Mouse (Mus musculus) limb, embryonic 15.5 days (tissue): ENCODE measurements around the gene Cenpf. TPM values are rescaled to one million over a fixed set of nuclear protein-coding genes. Genes with fewer than 3 reads are reported as not detected.

Experiments
- ATAC-seq: fragments of 200-750 bp; cut with Nextera tagmentation; 2 replicates; pipeline ENCODE4 v1.8.0; 2017; ENCODE audit warnings: low read depth, moderate TSS enrichment; ENCODE audit not compliant: insufficient number of reproducible peaks, low FRiP score, low TSS enrichment
- H3K27ac ChIP-seq: fragments of 300-500 bp; sonication (generic); 2 replicates; pipeline ENCODE4 v1.5.1; 2015; ENCODE audit warnings: moderate library complexity, mild to moderate bottlenecking, inconsistent platforms
- H3K27me3 ChIP-seq: fragments of 300-500 bp; sonication (generic); 2 replicates; pipeline ENCODE4 v1.6.1; 2015; ENCODE audit warnings: inconsistent platforms
- H3K36me3 ChIP-seq: fragments of 300-500 bp; sonication (generic); 2 replicates; pipeline ENCODE4 v1.6.1; 2015; ENCODE audit warnings: inconsistent platforms
- H3K4me1 ChIP-seq: fragments of 300-500 bp; sonication (generic); 2 replicates; pipeline ENCODE4 v1.6.1; 2015; ENCODE audit warnings: inconsistent platforms
- H3K4me2 ChIP-seq: fragments of 300-500 bp; sonication (generic); 2 replicates; pipeline ENCODE4 v1.6.1; 2015; ENCODE audit warnings: mild to moderate bottlenecking, inconsistent platforms
- H3K4me3 ChIP-seq: fragments of 300-500 bp; sonication (generic); 2 replicates; pipeline ENCODE4 v1.5.1; 2015; ENCODE audit warnings: mild to moderate bottlenecking, inconsistent platforms
- H3K9ac ChIP-seq: fragments of 300-500 bp; sonication (generic); 2 replicates; pipeline ENCODE4 v1.6.1; 2015; ENCODE audit warnings: inconsistent platforms
- H3K9me3 ChIP-seq: fragments of 300-500 bp; sonication (generic); 2 replicates; pipeline ENCODE4 v1.6.1; 2016; ENCODE audit warnings: inconsistent platforms
- WGBS: fragments of 180-500 bp; shearing (Covaris S2); methylation state at CpG from one replicate; pipeline ENCODE4 v1.1.7; 2015; 5-methylcytosine and 5-hydroxymethylcytosine counted together
- polyA plus RNA-seq: library from polyadenylated mRNA; unstranded; fragments of >200 nt; fragmentation: Nextera tagmentation; extraction: Ambion mirVana; gene quantifications from 2 replicates; pipeline ENCODE4 v1.2.1, GENCODE M21; 2015

Cenpf gene
- polyA plus RNA-seq, 1 experiment from 2014 or later = 65.8 TPM

GRCm38 (mm10) chr1:189618970-189619740 lies 68.7 kb downstream of the Cenpf start:
- ATAC-seq = no peak
- no peak overlapping the region for H3K4me3 ChIP-seq
- no peaks in the 10 kb centered on the region for H3K27me3 ChIP-seq
- 30% methylated on average over 13 of the region's 13 CpGs for WGBS
- H3K27ac ChIP-seq = peak overlapping the region; percentile 43; the same call in 1 of the 2 replicates
- peaks cover 3% of the 10 kb centered on the region; the same call in 1 of the 2 replicates for H3K4me1 ChIP-seq
- H3K9ac ChIP-seq = no peak overlapping the region
- no peaks in the 10 kb centered on the region for H3K9me3 ChIP-seq
- H3K36me3 ChIP-seq = no peaks in the 10 kb centered on the region
- H3K4me2 ChIP-seq = no peak overlapping the region

DNA sequence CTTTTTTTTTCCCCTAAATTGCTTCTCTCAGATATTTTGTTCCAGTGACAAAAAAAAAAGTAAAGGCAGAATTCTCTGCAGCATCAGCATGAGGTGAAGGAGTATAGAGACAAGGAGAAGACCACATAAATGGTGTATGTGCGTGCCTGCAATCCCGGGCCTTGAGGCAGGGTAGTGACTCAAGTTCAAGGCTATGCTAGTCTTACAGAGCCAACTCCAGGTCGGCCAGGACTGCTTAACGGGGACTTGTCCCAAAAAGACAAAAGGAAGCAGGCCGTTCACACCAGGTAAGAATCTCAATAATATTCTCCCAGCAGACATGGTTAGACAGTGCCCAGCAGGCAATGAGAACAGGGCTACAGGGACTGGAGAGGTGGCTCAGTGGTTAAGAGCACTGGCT lies 70.5 kb downstream of the Cenpf start:
- Histone ChIP-seq H3K27me3 (no peaks in the 10 kb centered on the region), H3K9ac (no peak overlapping the region), H3K9me3 (no peaks in the 10 kb centered on the region), H3K36me3 (no peaks in the 10 kb centered on the region), H3K4me2 (no peak overlapping the region), H3K4me1 (peaks cover 3% of the 10 kb centered on the region; the same call in 1 of the 2 replicates), H3K4me3 (no peak overlapping the region), H3K27ac (no peak overlapping the region)
- no peak for ATAC-seq
- 83% methylated on average over 5 of the region's 5 CpGs for WGBS

GRCm38 (mm10) chr1:189615246-189615645 lies 72.6 kb downstream of the Cenpf start:
- H3K9me3 ChIP-seq = no peaks in the 10 kb centered on the region
- no peak overlapping the region for H3K27ac ChIP-seq
- H3K4me1 ChIP-seq = peaks cover 3% of the 10 kb centered on the region; the same call in 1 of the 2 replicates
- no peak overlapping the region for H3K9ac ChIP-seq
- no peak for ATAC-seq
- no peaks in the 10 kb centered on the region for H3K36me3 ChIP-seq
- no peak overlapping the region for H3K4me2 ChIP-seq
- H3K27me3 ChIP-seq = no peaks in the 10 kb centered on the region
- WGBS = 80% methylated on average over 7 of the region's 7 CpGs
- no peak overlapping the region for H3K4me3 ChIP-seq

GRCm38 (mm10) chr1:189613076-189613475 lies 74.8 kb downstream of the Cenpf start:
- WGBS = 32% methylated on average over 7 of the region's 7 CpGs
- H3K9me3 ChIP-seq = no peaks in the 10 kb centered on the region
- no peak overlapping the region for H3K27ac ChIP-seq
- H3K9ac ChIP-seq = no peak overlapping the region
- H3K4me3 ChIP-seq = no peak overlapping the region
- no peak for ATAC-seq
- no peaks in the 10 kb centered on the region for H3K27me3 ChIP-seq
- H3K36me3 ChIP-seq = no peaks in the 10 kb centered on the region
- H3K4me2 ChIP-seq = no peak overlapping the region
- H3K4me1 ChIP-seq = no peaks in the 10 kb centered on the region

DNA sequence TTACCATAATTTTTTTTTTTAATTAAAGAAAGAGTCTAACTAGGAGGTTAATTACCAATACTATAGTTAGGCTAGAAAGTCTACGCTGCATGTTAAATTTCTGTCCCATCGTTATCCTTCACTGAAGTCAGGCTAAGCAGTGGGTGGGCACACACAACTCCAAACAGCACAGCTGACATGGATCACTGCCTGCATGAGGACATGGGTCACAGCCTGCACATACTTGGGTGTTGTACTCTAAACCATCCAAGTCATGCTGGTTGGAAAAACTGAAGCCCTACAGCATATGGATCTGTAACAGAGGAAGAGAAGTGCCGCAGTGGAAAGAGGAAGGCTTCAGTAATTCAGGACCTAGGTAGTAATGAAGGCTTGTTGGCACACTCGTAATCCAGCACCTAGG lies 76.1 kb downstream of the Cenpf start:
- Histone ChIP-seq H3K27me3 (no peaks in the 10 kb centered on the region), H3K9me3 (no peaks in the 10 kb centered on the region), H3K4me2 (no peak overlapping the region), H3K4me3 (no peak overlapping the region), H3K27ac (no peak overlapping the region), H3K4me1 (no peaks in the 10 kb centered on the region), H3K36me3 (no peaks in the 10 kb centered on the region), H3K9ac (no peak overlapping the region)
- ATAC-seq = no peak
- WGBS = 72% methylated on average over 4 of the region's 4 CpGs

GRCm38 (mm10) chr1:189608640-189609039 lies 79.2 kb downstream of the Cenpf start:
- Histone ChIP-seq H3K27ac (no peak overlapping the region), H3K4me2 (no peak overlapping the region), H3K27me3 (no peaks in the 10 kb centered on the region), H3K4me3 (no peak overlapping the region), H3K9ac (no peak overlapping the region), H3K36me3 (no peaks in the 10 kb centered on the region), H3K9me3 (no peaks in the 10 kb centered on the region), H3K4me1 (no peaks in the 10 kb centered on the region)
- 12% methylated on average over 5 of the region's 5 CpGs for WGBS
- no peak for ATAC-seq

DNA sequence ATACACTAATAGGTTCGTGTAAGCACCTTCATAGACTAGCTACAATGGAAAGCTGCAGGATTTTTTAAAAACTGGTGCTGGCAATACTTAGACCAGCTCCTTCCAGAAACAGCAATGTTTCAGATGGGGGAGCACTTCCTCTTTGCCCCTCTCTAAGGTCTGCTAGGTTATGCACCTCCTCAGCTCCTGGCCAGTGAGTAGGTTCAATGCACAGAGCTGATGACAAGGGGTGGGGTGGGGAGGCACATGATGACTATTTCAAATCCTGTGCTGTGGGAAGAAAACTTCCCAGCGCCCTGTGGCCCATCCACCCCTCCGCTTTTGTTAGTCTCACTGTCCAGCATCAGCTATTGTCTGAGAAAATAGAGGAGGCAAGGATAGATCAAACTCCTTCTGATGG lies 79.8 kb downstream of the Cenpf start:
- Histone ChIP-seq H3K27me3 (no peaks in the 10 kb centered on the region), H3K4me1 (no peaks in the 10 kb centered on the region), H3K27ac (no peak overlapping the region), H3K4me3 (no peak overlapping the region), H3K4me2 (no peak overlapping the region), H3K36me3 (no peaks in the 10 kb centered on the region), H3K9ac (no peak overlapping the region), H3K9me3 (no peaks in the 10 kb centered on the region)
- WGBS = 78% methylated on average over 3 of the region's 3 CpGs
- ATAC-seq = no peak

- Histone ChIP-seq H3K9me3 (no peaks in the 10 kb centered on the region), H3K27me3 (no peaks in the 10 kb centered on the region), H3K4me1 (no peaks in the 10 kb centered on the region), H3K36me3 (no peaks in the 10 kb centered on the region), H3K27ac (no peak overlapping the region), H3K4me3 (no peak overlapping the region), H3K9ac (no peak overlapping the region), H3K4me2 (no peak overlapping the region)
- no peak for ATAC-seq
- WGBS = 84% methylated on average over 8 of the region's 8 CpGs
Observed at GRCm38 (mm10) chr1:189605598-189606126, 82.2 kb downstream of the Cenpf start.

GRCm38 (mm10) chr1:189597096-189597495 lies 90.8 kb downstream of the Cenpf start:
- Histone ChIP-seq H3K27me3 (no peaks in the 10 kb centered on the region), H3K36me3 (no peaks in the 10 kb centered on the region), H3K4me1 (no peaks in the 10 kb centered on the region), H3K4me2 (no peak overlapping the region), H3K4me3 (no peak overlapping the region), H3K9me3 (no peaks in the 10 kb centered on the region), H3K27ac (no peak overlapping the region), H3K9ac (no peak overlapping the region)
- whole genome bisulfite sequencing = 84% methylated on average over 3 of the region's 3 CpGs
- ATAC-seq = no peak

Other genes with a start within 250 kb of the Cenpf start
- gene Ptpn14, start 40.2 kb upstream of the Cenpf start, polyA plus RNA-seq = 11.8 and 12.9 TPM in 2 replicates
- 84.2 and 90.6 TPM in 2 replicates for gene Smyd2, start 234.3 kb upstream of the Cenpf start, polyA plus RNA-seq